Mouse (Mus musculus): ENCODE measurements around the gene Gpr37l1. TPM values are rescaled to one million over a fixed set of nuclear protein-coding genes. Genes with fewer than 3 reads are reported as not detected.
A peak's percentile ranks its signal among the peaks of the same experiment; 100 is the strongest.
"Not testable (repeated sequence)": the region's sequence is repeated elsewhere in the genome, so short reads cannot be mapped to it uniquely, and the experiment has no call there.

The Gpr37l1 gene
- polyA plus RNA-seq, 1 experiment from 2014 or later = 0.35 TPM

GRCm38 (mm10) chr1:135126443-135127027 lies 40.9 kb downstream of the Gpr37l1 start:
- no peaks in the 10 kb centered on the region for H3K36me3 ChIP-seq
- H3K4me3 ChIP-seq = no peak overlapping the region
- 0 out of 2 replicates have a peak overlapping the region, but pooled peaks have one; percentile 19 for H3K9ac ChIP-seq
- peaks cover 12% of the 10 kb centered on the region for H3K4me1 ChIP-seq (replicated peaks)
- H3K27ac ChIP-seq = no peak overlapping the region
- H3K27me3 ChIP-seq = peaks cover 13% of the 10 kb centered on the region
- WGBS = 71% methylated on average over 4 of the region's 4 CpGs
- no peaks in the 10 kb centered on the region for H3K9me3 ChIP-seq
- no peak for ATAC-seq (ENCODE audit: low FRiP score)
- H3K4me2 ChIP-seq = no peak overlapping the region

DNA sequence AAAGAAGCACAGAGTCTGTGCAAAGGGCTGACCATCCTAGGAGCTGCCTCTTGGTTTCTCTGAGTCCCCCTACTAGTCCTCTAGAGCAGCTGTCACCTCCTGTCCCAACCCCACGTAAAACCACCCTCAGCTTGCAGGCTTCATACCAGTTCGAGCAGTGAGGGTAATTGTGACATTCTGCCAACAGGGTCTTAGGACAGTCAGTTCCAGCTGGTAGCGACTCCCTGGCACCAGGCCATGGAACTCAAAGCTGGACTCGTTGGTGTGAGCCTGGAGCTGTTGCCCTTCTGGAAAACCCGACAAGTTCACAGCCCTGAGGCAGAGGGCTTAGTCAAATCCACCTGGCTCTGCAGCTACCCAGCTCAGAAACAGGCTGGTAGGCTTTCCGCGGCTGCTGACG lies 41.5 kb downstream of the Gpr37l1 start:
- Histone ChIP-seq H3K9ac (no peak overlapping the region), H3K4me1 (replicated peaks) (peaks cover 12% of the 10 kb centered on the region), H3K4me2 (no peak overlapping the region), H3K27ac (no peak overlapping the region), H3K36me3 (no peaks in the 10 kb centered on the region), H3K9me3 (no peaks in the 10 kb centered on the region), H3K4me3 (no peak overlapping the region), H3K27me3 (peaks cover 13% of the 10 kb centered on the region)
- ATAC-seq (ENCODE audit: low FRiP score) = no peak
- WGBS = 75% methylated on average over 8 of the region's 8 CpGs

DNA sequence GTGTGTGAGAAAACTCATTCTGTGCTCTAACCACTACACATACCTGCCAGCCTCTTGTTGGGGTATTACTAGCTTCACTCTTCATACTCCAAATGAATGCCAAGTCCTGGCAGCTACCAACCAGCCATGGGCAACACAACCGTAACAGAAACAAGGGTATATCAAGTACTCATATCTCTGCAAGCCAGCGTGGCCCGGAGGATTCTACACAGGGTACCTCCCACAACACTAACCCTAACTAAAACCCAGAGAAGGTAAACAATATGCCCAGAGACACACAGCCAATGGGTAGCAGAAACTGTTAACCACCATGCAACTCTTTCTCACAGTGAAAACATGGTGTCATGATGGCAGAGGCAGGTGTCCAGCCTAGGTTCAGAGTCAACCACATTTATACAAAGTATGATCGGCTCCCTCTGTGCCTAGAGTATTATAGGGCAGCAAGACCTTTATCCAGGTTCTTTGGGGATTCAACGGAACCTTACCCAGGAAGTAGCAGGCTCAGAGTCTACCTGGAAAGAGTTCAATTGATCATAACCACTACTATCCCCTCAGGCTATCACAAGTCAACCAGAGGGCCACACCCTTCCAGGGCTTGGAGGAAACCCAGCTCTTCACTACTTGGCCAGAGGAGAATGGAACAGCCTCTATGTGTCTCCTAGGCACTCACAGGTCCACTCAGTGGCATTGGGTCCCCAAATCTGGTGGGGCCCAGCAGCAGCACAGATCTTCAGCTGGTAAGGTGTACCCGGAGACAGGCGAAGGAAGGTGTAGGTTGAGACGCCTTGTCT lies 42.7 kb downstream of the Gpr37l1 start:
- peaks cover 12% of the 10 kb centered on the region for H3K4me1 ChIP-seq (replicated peaks)
- WGBS = 95% methylated on average over 8 of the region's 8 CpGs
- H3K36me3 ChIP-seq = no peaks in the 10 kb centered on the region
- ATAC-seq (ENCODE audit: low FRiP score) = no peak
- no peak overlapping the region for H3K9ac ChIP-seq
- H3K4me3 ChIP-seq = no peak overlapping the region
- no peaks in the 10 kb centered on the region for H3K9me3 ChIP-seq
- H3K4me2 ChIP-seq = no peak overlapping the region
- H3K27me3 ChIP-seq = peaks cover 10% of the 10 kb centered on the region
- H3K27ac ChIP-seq = no peak overlapping the region

- H3K27ac ChIP-seq = no peak overlapping the region
- no peaks in the 10 kb centered on the region; the same call in 1 of the 2 replicates for H3K4me1 ChIP-seq (replicated peaks)
- 10% methylated on average over 8 of the region's 8 CpGs for WGBS
- H3K9me3 ChIP-seq = no peaks in the 10 kb centered on the region
- peaks cover 16% of the 10 kb centered on the region for H3K27me3 ChIP-seq
- peak; percentile 27; the same call in 1 of the 2 replicates for ATAC-seq (ENCODE audit: low FRiP score)
- H3K4me2 ChIP-seq = no peak overlapping the region
- H3K36me3 ChIP-seq = no peaks in the 10 kb centered on the region
- H3K9ac ChIP-seq = no peak overlapping the region
- H3K4me3 ChIP-seq = no peak overlapping the region
These were observed 54.8 kb downstream of the Gpr37l1 start for GRCm38 (mm10) chr1:135112661-135113060.

DNA sequence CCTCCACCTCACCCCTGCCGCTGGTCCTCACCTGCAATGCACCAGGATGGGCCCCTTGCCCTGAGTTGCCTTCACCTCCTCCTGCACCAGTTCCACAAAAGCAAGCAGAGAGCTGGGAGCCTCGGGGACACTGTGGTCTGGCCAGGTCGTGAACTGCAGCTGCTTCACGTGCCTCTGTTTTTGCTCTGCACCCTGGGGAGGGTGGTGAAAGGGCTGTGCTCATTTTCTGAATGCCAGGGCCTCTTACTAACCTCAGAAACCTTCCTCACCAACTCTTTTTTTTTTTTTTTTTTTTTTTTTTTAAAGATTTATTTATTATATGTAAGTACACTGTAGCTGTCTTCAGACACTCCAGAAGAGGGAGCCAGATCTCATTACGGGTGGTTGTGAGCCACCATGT lies 56.2 kb downstream of the Gpr37l1 start:
- H3K9me3 ChIP-seq; H3K4me2 ChIP-seq; H3K4me1 ChIP-seq (replicated peaks); H3K4me3 ChIP-seq; ATAC-seq (ENCODE audit: low FRiP score); H3K9ac ChIP-seq; H3K27ac ChIP-seq; H3K36me3 ChIP-seq: not testable (repeated sequence)
- 56% methylated on average over 4 of the region's 5 CpGs for WGBS
- H3K27me3 ChIP-seq = peaks cover 30% of the 10 kb centered on the region

Other genes with a start within 250 kb of the Gpr37l1 start
- 12.4 and 14.9 TPM in 2 replicates for gene Ppp1r12b, start 211.7 kb downstream of the Gpr37l1 start, polyA plus RNA-seq (2015; fragmentation: Nextera tagmentation; extraction: Ambion mirVana)
- gene Ube2t, start 205.1 kb downstream of the Gpr37l1 start, polyA plus RNA-seq (2015; fragmentation: Nextera tagmentation; extraction: Ambion mirVana) = 15.3 and 17.0 TPM in 2 replicates
- 0.47 and 0.92 TPM in 2 replicates for gene Lgr6, start 62.4 kb downstream of the Gpr37l1 start, polyA plus RNA-seq (2015; fragmentation: Nextera tagmentation; extraction: Ambion mirVana)
- 0.62 and 0.88 TPM in 2 replicates for gene Ptpn7, start 35.0 kb downstream of the Gpr37l1 start, polyA plus RNA-seq (2015; fragmentation: Nextera tagmentation; extraction: Ambion mirVana)
- 284 and 285 TPM in 2 replicates for gene Arl8a, start 20.9 kb downstream of the Gpr37l1 start, polyA plus RNA-seq (2015; fragmentation: Nextera tagmentation; extraction: Ambion mirVana)
- gene Elf3, start 90.9 kb upstream of the Gpr37l1 start, polyA plus RNA-seq (2015; fragmentation: Nextera tagmentation; extraction: Ambion mirVana) = 0.19 TPM in 2 replicates
- 101 and 102 TPM in 2 replicates for gene Rnpep, start 116.4 kb upstream of the Gpr37l1 start, polyA plus RNA-seq (2015; fragmentation: Nextera tagmentation; extraction: Ambion mirVana)
- gene Timm17a, start 146.1 kb upstream of the Gpr37l1 start, polyA plus RNA-seq (2015; fragmentation: Nextera tagmentation; extraction: Ambion mirVana) = 145 and 164 TPM in 2 replicates
- 0.29 and 0.31 TPM in 2 replicates for gene Lmod1, start 157.1 kb upstream of the Gpr37l1 start, polyA plus RNA-seq (2015; fragmentation: Nextera tagmentation; extraction: Ambion mirVana)
- 84.2 and 89.9 TPM in 2 replicates for gene Shisa4, start 207.6 kb upstream of the Gpr37l1 start, polyA plus RNA-seq (2015; fragmentation: Nextera tagmentation; extraction: Ambion mirVana)